Mouse (Mus musculus): ENCODE measurements around the gene Gpr156.

Gpr156 gene

DNA sequence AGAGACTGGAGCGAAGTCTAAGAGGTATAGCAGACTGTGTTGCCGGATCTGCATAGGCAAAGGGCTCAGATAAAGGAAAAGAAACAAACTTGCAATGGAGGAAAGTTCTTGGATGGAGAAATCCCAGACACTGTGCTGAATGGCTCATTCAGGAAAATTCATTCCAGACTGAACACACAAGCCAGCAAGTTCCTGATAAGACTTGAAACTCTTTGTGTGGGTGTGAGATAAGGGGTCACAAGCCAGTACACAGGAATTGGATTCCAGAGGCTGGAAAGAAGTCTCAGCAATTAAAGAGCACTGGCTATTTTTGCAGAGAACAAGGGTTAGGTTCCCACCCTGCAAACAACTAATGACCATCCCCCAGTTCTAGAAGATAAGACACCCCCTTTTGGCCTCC is 22.4 kb upstream of the Gpr156 start:
- peak; percentile 98 for TF ChIP-seq GATA4 (IDR thresholded peaks at IDR 0.05; ENCODE audit: insufficient replicate concordance, low read length)

DNA sequence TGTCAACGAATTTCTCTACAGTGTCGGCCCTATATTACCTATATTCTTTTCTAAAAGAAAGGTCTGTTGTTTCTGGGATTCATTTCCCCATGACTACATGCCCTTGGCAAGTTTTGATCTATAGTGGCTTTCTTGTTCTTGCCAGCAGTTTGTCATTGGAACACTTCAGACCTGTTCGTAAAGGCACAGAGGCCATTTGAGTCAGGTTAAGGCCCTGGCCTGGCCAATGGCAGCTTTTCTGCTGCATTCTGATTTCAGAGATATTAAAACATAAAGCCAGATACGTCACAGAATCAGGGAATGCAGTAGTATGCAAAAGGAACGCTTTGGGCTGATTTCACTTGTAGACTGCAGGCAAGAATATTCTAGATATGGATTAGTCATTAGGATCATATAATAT is 17.5 kb upstream of the Gpr156 start:
- TF ChIP-seq GATA4 (IDR thresholded peaks at IDR 0.05; ENCODE audit: insufficient replicate concordance, low read length): no peak

DNA sequence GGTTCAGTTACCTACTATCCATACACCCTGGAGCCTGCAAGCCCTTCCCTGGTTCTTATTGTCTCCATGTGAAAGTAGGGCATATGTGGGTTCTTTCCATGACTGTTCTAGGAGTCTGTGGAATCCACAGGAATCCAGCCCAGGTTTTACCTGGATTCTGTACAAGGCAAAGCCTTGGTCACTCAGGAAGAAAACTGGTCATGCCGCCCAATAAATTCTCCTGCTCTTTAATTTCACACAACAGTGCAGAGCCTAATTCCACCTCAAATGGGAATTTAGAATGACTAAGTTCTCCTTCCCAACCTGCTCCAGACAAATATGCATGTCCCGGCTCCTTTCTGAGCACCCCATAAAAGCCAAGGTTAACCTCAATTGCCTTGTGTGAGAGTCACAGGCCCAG is 16.9 kb upstream of the Gpr156 start:
- no peak for TF ChIP-seq GATA4 (IDR thresholded peaks at IDR 0.05; ENCODE audit: insufficient replicate concordance, low read length)

DNA sequence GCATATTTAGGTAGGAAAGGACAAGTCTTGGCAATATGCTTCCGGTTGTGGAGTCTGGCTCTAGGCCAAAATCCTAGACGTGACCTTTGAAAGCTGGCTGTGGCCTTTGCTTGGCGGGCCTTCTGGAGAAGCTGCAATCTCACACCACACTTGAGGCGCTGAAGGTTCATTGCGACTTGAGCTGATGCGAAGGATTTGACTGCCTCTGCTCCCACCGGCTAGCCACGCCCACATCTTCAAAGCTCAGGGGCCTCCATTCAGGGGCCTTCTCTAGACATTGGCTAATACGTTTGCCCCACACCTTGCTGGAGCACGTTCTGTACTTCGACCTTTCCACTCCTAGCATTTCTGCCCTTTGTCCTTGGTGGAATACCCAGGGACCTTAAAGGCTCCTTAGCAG is 15.0 kb upstream of the Gpr156 start:
- no peak for TF ChIP-seq GATA4 (IDR thresholded peaks at IDR 0.05; ENCODE audit: insufficient replicate concordance, low read length)

DNA sequence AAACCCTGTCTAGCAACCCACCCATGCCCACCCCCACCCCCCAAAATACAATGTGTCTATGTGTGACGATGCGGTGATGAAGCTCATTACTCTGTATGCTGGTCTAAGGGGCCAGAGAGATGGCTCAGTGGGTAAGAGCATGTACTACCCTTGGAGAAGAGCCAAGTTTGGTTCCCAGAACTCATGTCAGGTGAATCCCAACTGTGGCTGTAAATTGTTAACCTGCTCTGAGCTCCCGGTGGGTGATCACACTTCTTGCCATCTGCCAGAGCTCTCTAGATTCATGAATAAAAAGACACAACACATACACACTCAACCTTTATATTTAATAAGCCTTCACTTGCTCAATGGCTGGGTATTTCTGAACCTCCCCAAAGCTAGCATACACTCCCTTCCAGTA is 9.8 kb upstream of the Gpr156 start:
- no peak for TF ChIP-seq GATA4 (IDR thresholded peaks at IDR 0.05; ENCODE audit: insufficient replicate concordance, low read length)

DNA sequence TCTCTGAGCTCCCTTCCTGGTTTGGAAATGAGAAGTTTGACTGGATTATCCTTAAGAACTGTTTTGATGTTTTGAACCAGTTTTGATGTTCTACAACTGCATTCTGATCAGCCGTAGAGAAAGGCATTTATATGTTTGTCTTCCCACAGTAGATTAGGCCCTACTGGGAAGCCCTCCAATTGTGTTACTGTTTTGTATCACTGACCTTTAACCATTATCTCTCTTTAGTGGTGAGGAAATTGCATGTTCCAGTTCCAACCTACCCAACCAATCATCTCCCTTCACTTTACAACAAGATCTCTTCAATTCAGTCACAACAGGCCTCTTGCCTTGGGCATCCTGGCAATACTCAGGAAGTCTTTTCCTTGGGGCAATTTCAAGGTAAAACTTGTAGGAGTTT is 5.2 kb upstream of the Gpr156 start:
- no peak; the same call in 1 of the 2 replicates for TF ChIP-seq GATA4 (IDR thresholded peaks at IDR 0.05; ENCODE audit: insufficient replicate concordance, low read length)

DNA sequence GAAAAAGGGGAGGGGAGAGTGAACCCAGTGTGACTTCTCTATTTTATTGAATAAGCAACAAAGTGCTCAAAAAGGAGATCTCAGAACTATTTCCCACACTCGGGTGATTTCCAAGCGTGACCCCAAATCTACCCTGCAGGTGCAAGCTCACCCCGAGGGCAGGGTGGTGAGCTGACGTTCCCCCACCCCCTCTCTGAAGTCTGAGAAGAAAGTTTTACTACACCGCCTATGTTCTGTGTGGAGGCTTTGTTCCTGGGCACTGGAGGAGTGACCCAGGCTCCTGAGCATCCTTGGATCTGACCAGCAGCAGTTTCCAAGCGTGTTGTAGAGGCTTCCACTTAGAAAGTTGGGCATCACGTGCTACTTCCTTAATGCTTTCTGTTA is 514 bp downstream of the Gpr156 start:
- no peak for TF ChIP-seq GATA4 (IDR thresholded peaks at IDR 0.05; ENCODE audit: insufficient replicate concordance, low read length)

DNA sequence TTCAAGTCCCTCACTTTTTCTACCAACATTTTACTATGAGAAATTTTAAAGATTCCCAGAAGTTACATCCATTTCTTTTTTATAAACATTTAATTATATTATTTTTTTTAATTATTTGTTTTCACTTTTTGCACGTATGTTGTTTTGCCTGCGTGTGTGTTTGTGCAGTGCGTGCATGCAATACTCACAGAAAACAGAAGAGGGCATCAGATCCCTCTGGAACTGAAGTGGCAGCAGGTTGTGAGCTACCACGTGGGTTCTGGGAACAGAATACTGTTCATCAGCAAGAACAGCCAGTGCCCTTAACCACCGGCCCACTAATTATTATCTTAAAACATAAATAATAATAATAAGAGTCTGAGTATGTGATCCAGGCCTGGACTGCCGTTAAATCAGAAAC is 2.7 kb downstream of the Gpr156 start:
- no peak for TF ChIP-seq GATA4 (IDR thresholded peaks at IDR 0.05; ENCODE audit: insufficient replicate concordance, low read length)

DNA sequence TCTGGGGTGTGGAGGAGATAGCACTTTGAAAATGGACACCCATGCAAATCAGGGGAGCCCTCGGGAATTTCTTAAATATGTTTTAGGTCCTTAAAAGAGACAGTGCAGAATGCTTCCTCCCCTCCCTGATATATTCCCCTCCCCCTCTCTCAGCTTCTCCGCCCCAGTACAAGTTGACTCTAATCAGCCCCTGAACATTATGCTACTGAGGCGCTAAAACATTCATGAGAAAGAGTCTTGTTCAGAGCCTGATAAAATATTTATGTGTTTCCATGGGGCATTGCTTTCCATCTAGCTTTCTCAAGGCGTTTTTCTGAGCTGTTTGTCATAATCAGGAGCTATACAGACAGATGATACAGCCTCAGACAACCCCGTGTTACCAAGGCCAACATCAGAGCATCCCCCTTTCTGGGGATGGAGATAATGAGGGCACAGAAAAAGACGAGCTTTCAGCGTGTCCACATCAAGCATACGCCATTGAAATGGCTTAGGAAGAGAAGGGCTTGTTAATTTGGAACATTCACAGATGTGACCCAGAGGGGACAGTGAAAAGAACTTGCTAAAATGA is 4.6 kb downstream of the Gpr156 start:
- TF ChIP-seq GATA4 (IDR thresholded peaks at IDR 0.05; ENCODE audit: insufficient replicate concordance, low read length): no peak

DNA sequence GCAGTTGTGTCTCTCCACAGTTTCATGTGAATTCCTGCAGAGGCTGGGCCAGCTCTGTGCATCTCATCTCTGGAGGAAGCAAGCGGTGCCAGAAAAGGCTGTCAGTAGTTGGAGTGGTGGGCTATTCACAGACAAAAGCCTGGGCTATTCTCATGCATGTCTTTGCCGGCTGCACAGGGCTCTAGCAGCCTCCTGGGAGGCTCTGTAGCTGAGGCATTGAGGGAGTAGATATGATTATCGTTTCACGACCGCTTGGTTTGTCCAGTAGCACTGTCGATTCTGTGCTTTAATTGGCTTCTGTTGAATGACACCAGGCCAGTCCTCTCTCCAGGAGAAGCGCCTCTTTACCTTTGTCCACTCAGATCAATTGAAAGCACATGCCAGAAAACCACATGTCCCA is 9.8 kb downstream of the Gpr156 start:
- no peak for TF ChIP-seq GATA4 (IDR thresholded peaks at IDR 0.05; ENCODE audit: insufficient replicate concordance, low read length)

DNA sequence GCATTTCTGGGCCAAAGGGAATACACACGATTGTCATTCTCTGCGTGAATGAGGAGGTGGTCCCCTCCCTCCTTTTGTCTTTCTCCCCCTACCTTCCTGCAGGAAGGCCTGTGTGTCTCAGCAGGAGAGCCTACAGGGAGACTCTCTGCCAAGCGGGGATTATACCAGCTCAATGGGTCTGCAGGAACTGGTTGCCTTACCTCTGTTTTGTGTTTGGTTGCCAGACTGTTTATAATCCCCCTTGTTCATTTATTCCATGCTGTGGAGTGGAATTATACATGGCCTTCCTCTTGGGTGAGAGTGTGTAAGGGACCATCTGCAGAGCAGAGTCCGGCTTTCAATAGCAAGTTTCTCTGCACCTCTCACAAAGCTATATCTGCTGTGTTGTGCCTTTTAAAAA is 10.8 kb downstream of the Gpr156 start:
- TF ChIP-seq GATA4 (IDR thresholded peaks at IDR 0.05; ENCODE audit: insufficient replicate concordance, low read length): no peak

DNA sequence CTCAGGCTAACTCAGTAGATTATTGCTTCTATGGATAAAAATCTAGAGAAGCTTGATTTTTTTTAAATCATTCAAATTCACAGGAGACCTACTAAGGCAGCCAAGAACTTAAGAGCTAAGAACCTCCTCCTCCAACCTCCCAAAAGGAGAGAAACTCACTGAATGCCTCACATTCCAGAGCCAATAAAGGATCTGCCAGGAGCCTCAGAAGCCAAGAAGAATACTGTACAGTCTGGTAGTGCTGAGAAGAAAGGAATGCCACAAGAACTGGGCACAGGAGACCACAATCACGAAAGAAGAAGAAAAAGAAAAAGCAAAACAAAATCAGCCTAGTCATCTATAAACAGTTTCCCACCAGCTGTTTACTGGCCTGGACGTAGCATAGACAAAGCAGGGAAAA is 12.7 kb downstream of the Gpr156 start:
- TF ChIP-seq GATA4 (IDR thresholded peaks at IDR 0.05; ENCODE audit: insufficient replicate concordance, low read length): no peak

DNA sequence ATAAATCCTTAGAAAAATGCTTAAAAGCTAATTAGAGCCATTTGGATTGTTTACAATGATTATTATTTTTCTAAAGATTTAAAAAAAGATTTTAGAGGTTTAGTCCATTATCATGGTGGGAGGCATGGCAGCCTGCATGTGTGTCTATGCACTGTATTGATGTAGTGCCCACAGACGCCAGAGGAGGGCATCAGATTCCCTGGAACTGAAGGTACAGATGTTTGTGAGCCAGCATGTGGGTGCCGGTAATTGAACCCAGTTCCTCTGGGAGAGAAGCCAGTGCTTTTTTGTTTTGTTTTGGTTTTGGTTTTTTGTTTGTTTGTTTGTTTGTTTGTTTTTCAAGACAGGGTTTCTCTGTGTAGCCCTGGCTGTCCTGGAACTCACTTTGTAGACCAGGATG is 13.3 kb downstream of the Gpr156 start:
- no peak for TF ChIP-seq GATA4 (IDR thresholded peaks at IDR 0.05; ENCODE audit: insufficient replicate concordance, low read length)

DNA sequence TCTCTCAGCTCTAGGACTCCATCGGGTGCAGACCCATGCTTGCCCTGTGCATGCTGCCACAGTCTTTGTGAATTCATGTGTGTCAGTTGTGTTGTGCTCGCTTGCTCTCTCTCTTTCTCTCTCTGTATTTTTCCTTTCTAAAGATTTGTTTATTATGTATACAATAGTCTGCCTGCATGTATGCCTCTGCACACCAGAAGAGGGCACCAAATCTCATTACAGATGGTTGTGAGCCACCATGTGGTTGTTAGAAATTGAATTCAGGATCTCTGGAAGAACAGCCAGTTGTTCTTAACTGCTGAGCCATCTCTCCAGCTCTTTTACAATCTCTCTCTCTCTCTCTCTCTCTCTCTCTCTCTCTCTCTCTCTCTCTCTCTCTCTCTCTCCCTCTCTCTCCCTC is 18.6 kb downstream of the Gpr156 start:
- no peak for TF ChIP-seq GATA4 (IDR thresholded peaks at IDR 0.05; ENCODE audit: insufficient replicate concordance, low read length)

DNA sequence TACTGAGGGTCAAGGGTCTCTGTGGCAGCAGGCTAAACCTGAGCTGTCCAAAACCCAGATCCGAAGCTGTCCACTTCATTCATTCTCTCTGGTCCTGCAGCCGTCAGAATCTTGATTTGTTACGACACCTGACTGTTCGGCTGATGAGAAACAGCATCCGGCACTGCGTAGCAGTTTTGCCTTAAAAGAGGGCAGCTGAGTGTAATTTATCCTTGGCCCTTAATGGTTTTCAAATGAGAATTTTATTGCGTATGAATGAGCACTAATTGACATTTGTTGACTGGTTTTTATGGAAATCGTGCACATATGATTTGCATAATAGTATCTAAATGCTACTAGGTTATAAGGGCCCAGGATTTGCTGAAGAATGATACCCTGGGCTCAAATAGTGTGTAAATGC is 21.0 kb downstream of the Gpr156 start:
- TF ChIP-seq GATA4 (IDR thresholded peaks at IDR 0.05; ENCODE audit: insufficient replicate concordance, low read length): no peak

DNA sequence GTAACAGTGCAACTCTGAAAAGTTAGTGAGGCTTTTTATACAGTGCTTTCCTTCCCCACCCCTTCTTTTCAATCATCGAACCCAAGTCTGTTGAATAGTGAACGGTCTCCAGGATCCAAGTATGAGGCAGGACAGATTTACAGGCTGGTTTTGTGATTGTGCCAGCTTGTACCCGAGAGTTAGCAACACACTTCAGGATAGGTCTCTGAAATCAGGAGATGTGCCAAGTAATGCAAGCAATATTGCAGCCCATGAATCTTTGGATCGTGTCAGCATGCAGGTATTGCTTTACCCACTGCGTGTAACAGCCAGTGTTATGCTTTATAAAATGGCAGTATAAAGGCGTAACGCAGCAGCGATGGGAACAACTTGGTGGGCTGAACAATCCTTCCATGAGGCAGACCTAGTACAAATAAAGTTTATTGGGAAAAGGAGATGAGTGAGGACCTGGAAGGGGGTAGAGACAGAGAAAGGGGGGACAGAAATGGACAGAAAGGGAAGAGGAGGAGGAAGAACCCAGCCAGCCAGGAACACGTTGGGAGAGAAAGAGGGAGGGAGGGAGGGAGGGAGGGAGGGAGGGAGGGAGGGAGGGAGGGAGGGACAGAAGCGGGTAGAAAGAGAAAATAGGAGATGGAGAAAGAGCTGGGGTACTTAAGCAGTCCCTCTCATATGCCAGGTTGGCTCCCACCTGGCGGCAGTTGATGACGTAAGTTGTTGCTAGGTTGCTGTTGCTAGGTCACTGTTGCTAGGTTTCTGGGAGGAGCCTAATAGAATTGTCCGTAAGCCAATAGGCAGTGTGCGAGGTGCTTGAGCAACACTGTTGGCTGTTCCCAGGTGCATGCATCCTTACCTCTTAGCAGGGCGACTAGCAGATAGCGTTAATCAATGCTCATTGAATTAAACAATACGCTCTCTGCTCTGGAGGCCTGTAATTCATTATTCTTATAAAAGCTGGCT is 22.1 kb downstream of the Gpr156 start:
- TF ChIP-seq GATA4 (IDR thresholded peaks at IDR 0.05; ENCODE audit: insufficient replicate concordance, low read length): no peak

All from liver, adult (tissue).